Mouse (Mus musculus) thymus, adult 18-20 months (tissue): Measurements from ENCODE around the gene Xlr5c.
"Not testable (repeated sequence)": the region's sequence is repeated elsewhere in the genome, so short reads cannot be mapped to it uniquely, and the experiment has no call there.

Source experiments
- DNase-seq, 2 experiments: peaks; one replicate each; pipeline ENCODE4 v3.0.0; 2022; ENCODE audit warnings: mixed read lengths in 2 of 2

The Xlr5c gene

DNA sequence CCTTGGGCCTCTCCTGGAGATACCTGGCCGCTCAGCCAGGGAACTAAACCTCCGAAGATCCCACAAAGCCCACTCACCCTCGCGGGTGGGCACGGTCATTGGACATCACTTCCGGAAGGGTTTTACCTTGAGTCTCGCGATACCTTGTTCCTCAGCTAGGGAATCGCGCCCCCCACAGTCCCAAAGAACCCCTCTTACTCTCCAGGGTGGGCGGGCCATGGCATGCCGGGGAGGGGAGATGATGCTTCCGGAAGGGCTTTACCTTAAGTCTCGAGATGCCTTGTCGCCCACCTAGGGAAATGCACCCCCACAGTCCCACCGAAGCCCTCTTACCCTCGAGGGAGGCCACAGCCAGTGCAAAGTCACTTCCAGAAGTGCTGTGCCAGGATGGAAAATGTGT lies at the start of gene Xlr5c, which contains the start of gene Xlr5a:
Xlr5c (minus strand) TSS at position 101 of the 400 bp plus-strand sequence.
Xlr5a (minus strand) TSS at position 101 of the 400 bp plus-strand sequence.
- not testable (repeated sequence) for DNase-seq

- DNase-seq: peak; percentile 74 to 75
These were observed 49.7 kb upstream of the Xlr5c start, which contains the start of gene Zfp275 for GRCm38 (mm10) chrX:73342483-73342895. Zfp275 (plus strand) TSS chrX:73342621.

DNA sequence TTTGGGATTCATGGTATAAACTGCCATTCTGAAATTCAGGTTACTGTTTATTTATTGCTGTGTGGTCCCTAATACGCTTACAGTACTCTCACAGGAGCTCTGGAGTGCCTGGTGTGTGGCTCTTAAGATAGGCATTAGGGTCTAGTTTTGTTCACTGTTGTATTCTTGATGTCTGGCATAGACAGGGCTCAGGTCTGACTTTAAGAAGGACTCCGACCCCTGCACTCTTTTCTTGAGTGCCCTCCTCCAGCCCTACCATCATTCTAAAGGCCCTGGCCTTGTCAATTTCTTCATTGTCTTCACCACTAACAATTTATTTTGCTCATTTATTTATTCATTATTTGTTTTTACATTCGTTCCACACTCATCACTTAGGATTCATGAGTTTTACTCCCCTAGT lies 49.3 kb upstream of the Xlr5c start:
- DNase-seq: no peak

GRCm38 (mm10) chrX:73341473-73341872 lies 48.7 kb upstream of the Xlr5c start:
- no peak for DNase-seq

- DNase-seq: no peak
These were observed 44.0 kb upstream of the Xlr5c start, which contains the start of gene Gm45015 for GRCm38 (mm10) chrX:73336740-73337139. Gm45015 (minus strand) TSS chrX:73336840.

DNA sequence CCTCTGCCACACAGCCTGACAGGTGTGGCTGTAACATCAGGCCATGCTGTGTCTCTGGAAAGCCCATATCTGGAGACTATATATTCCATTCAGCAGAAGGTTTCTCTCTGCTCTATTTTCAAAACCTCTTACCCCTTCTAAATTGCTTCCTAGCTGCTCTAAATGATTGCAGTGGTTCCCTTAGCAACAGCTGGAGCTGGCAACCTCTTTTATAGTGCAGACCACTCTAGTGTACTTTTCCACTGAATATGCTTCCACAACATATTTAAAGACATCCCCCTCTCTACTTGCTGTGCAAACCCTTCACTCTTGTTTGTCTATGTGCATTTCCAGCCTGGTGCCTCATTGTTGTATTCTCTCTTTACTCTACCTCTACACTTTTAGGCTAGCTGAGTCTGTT lies 40.8 kb upstream of the Xlr5c start:
- DNase-seq: no peak

- no peak for DNase-seq
These were observed 34.4 kb upstream of the Xlr5c start for GRCm38 (mm10) chrX:73327215-73327614.

DNA sequence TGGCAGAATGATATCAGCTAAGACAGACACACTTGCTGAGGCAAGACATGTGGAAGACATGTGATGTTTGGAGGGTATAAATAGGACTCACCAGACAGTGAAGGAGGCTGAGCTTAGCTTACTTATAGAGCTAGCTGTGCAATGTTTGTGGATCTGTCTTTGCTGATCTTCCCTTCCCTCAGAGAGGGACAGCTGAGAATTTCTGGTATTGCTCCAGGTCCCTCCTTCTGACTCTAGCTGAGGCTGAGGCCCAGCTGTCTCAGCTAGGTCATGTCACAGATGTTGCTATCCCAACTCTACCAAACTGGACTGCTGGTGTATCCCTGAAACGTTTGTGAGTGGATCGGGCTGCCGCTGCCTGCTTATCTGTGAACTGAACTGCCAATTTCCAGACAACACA lies 28.3 kb upstream of the Xlr5c start:
- no peak for DNase-seq

DNA sequence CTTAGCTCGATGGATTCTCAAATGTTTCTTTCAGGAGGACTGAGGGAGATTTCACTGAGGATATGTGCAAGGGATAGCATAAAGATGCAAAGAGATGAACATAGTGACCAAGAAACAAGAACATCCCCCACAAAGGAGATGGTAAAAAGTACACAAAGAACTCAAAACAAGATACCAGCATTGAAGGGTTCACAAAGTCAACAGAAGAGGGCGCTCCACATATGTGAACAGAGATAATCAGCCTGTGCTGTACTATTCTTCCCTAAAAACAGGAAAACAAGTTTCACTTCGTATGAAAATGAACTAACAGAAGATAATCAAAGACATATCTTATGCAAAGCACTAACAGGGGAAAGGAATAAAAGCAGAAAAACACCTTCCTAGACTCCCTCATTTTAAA lies 19.7 kb upstream of the Xlr5c start:
- peak in 1 of 2 experiments; percentile 4 for DNase-seq

DNA sequence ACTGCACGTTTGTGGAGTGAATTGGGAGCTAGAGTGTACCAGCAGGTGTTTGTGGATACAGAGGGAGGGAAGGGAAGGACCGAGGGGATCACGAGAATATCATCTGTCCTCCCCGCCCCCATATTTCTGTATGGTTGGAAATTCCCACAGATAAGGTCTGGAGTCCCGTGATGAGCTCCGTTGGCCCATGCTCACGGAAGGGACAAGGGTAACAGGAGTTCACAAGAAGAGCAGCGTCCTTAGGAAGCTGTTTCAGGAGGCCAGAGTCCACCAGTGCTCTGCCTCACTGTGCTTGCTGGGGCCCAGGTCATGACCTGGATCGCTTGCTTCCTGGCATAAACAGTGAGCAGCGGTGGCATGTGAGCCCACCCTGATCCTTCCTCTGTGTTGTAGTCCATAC lies 3.0 kb upstream of the Xlr5c start:
- DNase-seq: not testable (repeated sequence)

DNA sequence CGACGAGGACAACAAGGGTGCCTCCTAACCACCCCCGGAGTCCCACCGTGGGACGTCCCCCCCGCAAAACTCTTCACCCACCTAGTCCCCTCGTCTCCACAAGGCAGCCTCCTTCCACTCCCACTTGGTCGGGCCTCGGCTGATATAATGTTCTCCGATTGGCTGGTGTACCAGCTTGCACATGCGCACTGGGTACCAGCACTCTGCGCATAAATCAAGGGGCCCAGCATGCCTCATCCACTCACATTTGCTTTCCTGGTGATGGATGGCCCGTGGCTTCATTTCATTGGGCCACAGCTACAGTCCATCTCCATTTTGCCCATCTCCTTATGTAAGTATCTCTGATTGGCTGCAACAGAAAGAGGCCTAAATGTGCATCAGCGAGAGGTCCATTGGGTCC lies 27.5 kb downstream of the Xlr5c start, which contains the start of gene Xlr3c:
Xlr3c (minus strand) TSS at position 121 of the 400 bp plus-strand sequence.
- DNase-seq: not testable (repeated sequence)

GRCm38 (mm10) chrX:73262428-73262827 lies 30.3 kb downstream of the Xlr5c start:
- DNase-seq: not testable (repeated sequence)

- peak in 1 of 2 experiments; percentile 56 for DNase-seq
These were observed 49.9 kb downstream of the Xlr5c start, which contains the start of gene Xlr4c for GRCm38 (mm10) chrX:73242821-73243325. Xlr4c (minus strand) TSS chrX:73243130.
